In the genomic region with DNA sequence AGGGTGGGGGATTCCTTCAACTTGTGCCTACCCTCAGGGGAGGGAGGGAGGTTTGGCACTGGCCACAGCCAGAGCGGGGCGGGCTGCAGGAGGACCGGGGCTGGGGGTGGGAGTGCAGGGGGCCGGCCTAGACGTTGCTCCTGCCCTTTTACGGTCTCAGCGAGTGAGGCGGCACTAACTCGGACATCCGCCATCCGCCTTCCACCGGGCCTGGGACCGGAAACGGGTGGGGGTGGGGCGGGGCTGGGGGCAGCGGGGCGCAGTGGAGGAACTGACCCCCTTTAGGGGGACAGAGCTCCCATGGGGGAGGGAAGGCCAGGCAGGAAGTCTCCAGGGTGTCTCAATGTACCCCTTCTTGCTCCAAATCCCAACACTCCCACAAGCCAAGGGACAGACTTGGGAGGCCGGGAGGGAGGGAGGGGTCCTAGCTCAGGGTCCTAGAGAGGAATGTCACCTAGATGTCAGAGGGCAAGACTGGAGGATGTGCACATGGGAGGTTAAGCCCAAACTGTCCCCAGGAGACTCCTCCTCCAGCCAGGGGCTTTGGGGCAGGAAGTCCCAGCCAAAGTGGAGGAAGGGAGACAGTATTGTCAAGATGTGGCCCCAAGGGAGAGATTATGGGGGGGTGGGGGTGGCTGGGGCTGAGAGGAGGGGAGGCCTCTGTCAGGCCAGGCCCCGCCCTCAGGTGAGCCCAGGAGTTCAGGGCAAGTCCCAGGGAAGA, we compare ENCODE assay signal across 9 mouse cellular contexts. TPM values are rescaled to one million over a fixed set of nuclear protein-coding genes. Genes with fewer than 3 reads are reported as not detected.
DNase-seq lines count a peak whose midpoint lies in the region; ATAC-seq and TF ChIP-seq lines count a peak whose summit lies in the region.
"Had no signal": no experiment of that assay in that cellular context is flagged by ENCODE, and none has a peak within 500 bp of the region (broad histone marks: within the 10 kb centered on the region; RNA-seq: fewer than 3 reads in every experiment).

No protein-coding gene starts in this region.

- DNase-seq in B cell, adult 2 months = peak; percentile 25
- DNase-seq in MEL-GATA-1-ER (ENCODE audit: extremely low read depth, low read depth) = peak; percentile 34
- DNase-seq in heart, postnatal 36 days = peak; percentile 63 to 64
- peak; percentile 61 for DNase-seq in limb, embryonic 11.5 days (ENCODE audit: low spot score)
- peak; percentile 40 for DNase-seq in thymus, postnatal 14 days
- no peak for DNase-seq in ovary, adult 18-20 months (ENCODE audit: low spot score)

- peaks cover 20% of the 10 kb centered on the region for H3K4me1 ChIP-seq in embryonic fibroblast, embryonic 13.5 days (ENCODE audit: control insufficient read depth, insufficient read depth, low read length)
- H3K4me1 ChIP-seq in limb, embryonic 11.5 days (ENCODE audit: control insufficient read depth, insufficient read depth, low read length) = peaks cover 22% of the 10 kb centered on the region
- peaks cover 34% of the 10 kb centered on the region for H3K4me1 ChIP-seq in midbrain, embryonic 12.5 days

- H3K27ac ChIP-seq in embryonic fibroblast, embryonic 13.5 days (ENCODE audit: insufficient read depth, low read length) = peak overlapping the region; percentile 93
- peak overlapping the region; percentile 70 for H3K27ac ChIP-seq in limb, embryonic 11.5 days (replicated peaks; ENCODE audit: low read depth, low read length)
- peak overlapping the region; percentile 30; the same call in 1 of the 2 replicates for H3K27ac ChIP-seq in midbrain, embryonic 12.5 days (replicated peaks)

- H3K36me3 ChIP-seq in limb, embryonic 11.5 days (ENCODE audit: control insufficient read depth, insufficient read depth, low read length) = peaks cover 2% of the 10 kb centered on the region; the same call in 1 of the 2 replicates
- H3K36me3 ChIP-seq in midbrain, embryonic 12.5 days = 0 out of 2 replicates have a peak, but pooled peaks cover 3% of the 10 kb centered on the region

- H3K9me3 ChIP-seq in limb, embryonic 11.5 days (ENCODE audit: control insufficient read depth, low read length) = no peaks in the 10 kb centered on the region
- H3K9me3 ChIP-seq in midbrain, embryonic 12.5 days = no peaks in the 10 kb centered on the region

- ATAC-seq in limb, embryonic 11.5 days (ENCODE audit: insufficient number of reproducible peaks, low FRiP score, low TSS enrichment, low read depth) = no peak
- no peak for ATAC-seq in midbrain, embryonic 12.5 days (ENCODE audit: low FRiP score, low read depth)

- intact Hi-C loops in heart, postnatal 36 days (cut with DNase I) = no loop called here

- TF ChIP-seq CTCF in embryonic fibroblast, embryonic 13.5 days (IDR thresholded peaks at IDR 0.05; ENCODE audit: borderline replicate concordance, insufficient read depth, low read length) = no peak

- no peaks in the 10 kb centered on the region for H3K27me3 ChIP-seq in limb, embryonic 11.5 days (ENCODE audit: control insufficient read depth, insufficient read depth, low read length)
- no peaks in the 10 kb centered on the region for H3K27me3 ChIP-seq in midbrain, embryonic 12.5 days

- under 1% methylated on average over 19 of the region's 19 CpGs for WGBS in limb, embryonic 11.5 days
- 3% methylated on average over 19 of the region's 19 CpGs for WGBS in midbrain, embryonic 12.5 days

- peak overlapping the region; percentile 99 for H3K4me2 ChIP-seq in limb, embryonic 11.5 days (ENCODE audit: low read depth, severe bottlenecking)
- H3K4me2 ChIP-seq in midbrain, embryonic 12.5 days (replicated peaks) = peak overlapping the region; percentile 98

- peak; percentile 47 for TF ChIP-seq POLR2A in embryonic fibroblast, embryonic 13.5 days (IDR thresholded peaks at IDR 0.05; ENCODE audit: low read depth, low read length)

- H3K4me3 ChIP-seq in embryonic fibroblast, embryonic 13.5 days (ENCODE audit: insufficient read depth, low read length) = peak overlapping the region; percentile 98
- peak overlapping the region; percentile 89 for H3K4me3 ChIP-seq in limb, embryonic 11.5 days (ENCODE audit: low read depth, low read length)
- H3K4me3 ChIP-seq in midbrain, embryonic 12.5 days = peak overlapping the region; percentile 81

- H3K9ac ChIP-seq in limb, embryonic 11.5 days (ENCODE audit: low read length) = peak overlapping the region; percentile 48
- peak overlapping the region; percentile 58 for H3K9ac ChIP-seq in midbrain, embryonic 12.5 days (replicated peaks)

RNA-seq across cellular contexts. Expression of gene Vasp, which starts 1.7 kb away (rescaled TPM):
- 161 and 186 TPM in 2 replicates for polyA plus RNA-seq in embryonic fibroblast, embryonic 13.5 days (2011; ENCODE audit: insufficient read length, low read depth, missing spikeins)
- total RNA-seq in heart, postnatal 36 days (2021) = 10 to 100 TPM; 32.6 to 36.1 TPM
- 62.3 and 65.6 TPM in 2 replicates for polyA plus RNA-seq in limb, embryonic 11.5 days (2014; fragmentation: Nextera tagmentation; extraction: Ambion mirVana)
- 44.9 and 47.1 TPM in 2 replicates for polyA plus RNA-seq in midbrain, embryonic 12.5 days (2016; fragmentation: Nextera tagmentation; extraction: Ambion mirVana)

RNA-seq across cellular contexts. Expression of gene Ppm1n, which starts 10.0 kb away (rescaled TPM):
- not detected in 2 replicates for polyA plus RNA-seq in embryonic fibroblast, embryonic 13.5 days (2011; ENCODE audit: insufficient read length, low read depth, missing spikeins)
- total RNA-seq in heart, postnatal 36 days (2021) = not detected
- polyA plus RNA-seq in limb, embryonic 11.5 days (2014; fragmentation: Nextera tagmentation; extraction: Ambion mirVana) = 0.24 TPM in 1 of 2 replicates, not detected in the other
- polyA plus RNA-seq in midbrain, embryonic 12.5 days (2016; fragmentation: Nextera tagmentation; extraction: Ambion mirVana) = 0.20 and 0.32 TPM in 2 replicates
- total RNA-seq: hematopoietic stem cell, adult 5-6 weeks had no signal

RNA-seq across cellular contexts. Expression of gene Rtn2, which starts 12.5 kb away (rescaled TPM):
- 6.8 and 7.8 TPM in 2 replicates for polyA plus RNA-seq in embryonic fibroblast, embryonic 13.5 days (2011; ENCODE audit: insufficient read length, low read depth, missing spikeins)
- total RNA-seq in heart, postnatal 36 days (2021) = 100 to 1,000 TPM; 137 to 148 TPM
- 9.0 and 10.0 TPM in 2 replicates for polyA plus RNA-seq in limb, embryonic 11.5 days (2014; fragmentation: Nextera tagmentation; extraction: Ambion mirVana)
- 74.6 and 79.7 TPM in 2 replicates for polyA plus RNA-seq in midbrain, embryonic 12.5 days (2016; fragmentation: Nextera tagmentation; extraction: Ambion mirVana)
- total RNA-seq: hematopoietic stem cell, adult 5-6 weeks had no signal

RNA-seq across cellular contexts. Expression of gene Fosb, which starts 40.0 kb away (rescaled TPM):
- polyA plus RNA-seq in embryonic fibroblast, embryonic 13.5 days (2011; ENCODE audit: insufficient read length, low read depth, missing spikeins) = 2.1 and 2.7 TPM in 2 replicates
- total RNA-seq in heart, postnatal 36 days (2021) = under 1 TPM; 0.14 to 0.86 TPM
- 0.06 TPM in 1 of 2 replicates, not detected in the other for polyA plus RNA-seq in limb, embryonic 11.5 days (2014; fragmentation: Nextera tagmentation; extraction: Ambion mirVana)
- 0.20 TPM in 1 of 2 replicates, not detected in the other for polyA plus RNA-seq in midbrain, embryonic 12.5 days (2016; fragmentation: Nextera tagmentation; extraction: Ambion mirVana)

RNA-seq across cellular contexts. Expression of gene Opa3, which starts 41.7 kb away (rescaled TPM):
- 21.8 and 24.4 TPM in 2 replicates for polyA plus RNA-seq in embryonic fibroblast, embryonic 13.5 days (2011; ENCODE audit: insufficient read length, low read depth, missing spikeins)
- total RNA-seq in heart, postnatal 36 days (2021) = 10 to 100 TPM; 53.9 to 62.9 TPM
- polyA plus RNA-seq in limb, embryonic 11.5 days (2014; fragmentation: Nextera tagmentation; extraction: Ambion mirVana) = 42.9 and 43.2 TPM in 2 replicates
- polyA plus RNA-seq in midbrain, embryonic 12.5 days (2016; fragmentation: Nextera tagmentation; extraction: Ambion mirVana) = 41.8 and 43.7 TPM in 2 replicates

Comparison
In these comparisons a context has a peak if more than half of its experiments do, and no peak if none do; other contexts are left out.
1. H3K27ac ChIP-seq: peak in every context shown above with its lines; median percentile 93 in embryonic fibroblast, embryonic 13.5 days; 70 in limb, embryonic 11.5 days; 30 in midbrain, embryonic 12.5 days.